Mouse (Mus musculus) hindbrain, postnatal 0 days (tissue): ENCODE measurements at regions not wholly inside any gene's neighbourhood (a gene's known extent, or its start where the extent isn't known, plus 50 kb on each side); places are given as distances from the start of the nearest gene placed in this dataset.

Experiments used
- ATAC-seq: fragments of 200-750 bp; cut with Nextera tagmentation; 2 replicates; pipeline ENCODE4 v1.8.0; 2017; ENCODE audit warnings: mild to moderate bottlenecking, moderate TSS enrichment, moderate library complexity
- DNase-seq: peaks from one replicate; pipeline ENCODE4 v3.0.0-alpha.2; 2015; ENCODE audit warnings: low spot score
- H3K27ac ChIP-seq: fragments of 300-500 bp; sonication (generic); 2 replicates; pipeline ENCODE4 v1.5.1; 2014; ENCODE audit warnings: mild to moderate bottlenecking
- H3K27me3 ChIP-seq: fragments of 300-500 bp; sonication (generic); 2 replicates; pipeline ENCODE4 v1.6.1; 2014; ENCODE audit warnings: low read length, mixed read lengths; ENCODE audit not compliant: insufficient read depth
- H3K36me3 ChIP-seq: fragments of 300-500 bp; sonication (generic); 2 replicates; pipeline ENCODE4 v1.6.1; 2014; ENCODE audit warnings: low read length, mixed read lengths; ENCODE audit not compliant: insufficient read depth
- H3K4me1 ChIP-seq: fragments of 300-500 bp; sonication (generic); 2 replicates; pipeline ENCODE4 v1.6.1; 2014; ENCODE audit warnings: antibody characterized with exemption, low read length, mixed read lengths; ENCODE audit not compliant: insufficient read depth
- H3K4me2 ChIP-seq: fragments of 300-500 bp; sonication (generic); 2 replicates; pipeline ENCODE4 v1.6.1; 2014; ENCODE audit warnings: low read depth, mild to moderate bottlenecking, low read length, moderate library complexity, mixed read lengths
- H3K4me3 ChIP-seq: fragments of 300-500 bp; sonication (generic); 2 replicates; pipeline ENCODE4 v1.5.1; 2014; ENCODE audit warnings: low read length
- H3K9ac ChIP-seq: fragments of 300-500 bp; sonication (generic); replicated peaks from 2 replicates; pipeline ENCODE4 v1.6.1; 2014; ENCODE audit warnings: mild to moderate bottlenecking, low read length, moderate library complexity, mixed read lengths
- H3K9me3 ChIP-seq: fragments of 300-500 bp; sonication (generic); 2 replicates; pipeline ENCODE4 v1.6.1; 2016; ENCODE audit warnings: low read length, mixed read lengths
- CTCF ChIP-seq: IDR thresholded peaks from 2 replicates; pipeline ENCODE4 v1.5.1; 2016; ENCODE audit warnings: antibody characterized with exemption, control low read depth, low read depth
- WGBS: fragments of 180-500 bp; shearing (Covaris S2); extraction: QIAGEN DNeasy Blood & Tissue Kit; methylation state at CpG from one replicate; pipeline ENCODE4 v1.1.7; 2014; 5-methylcytosine and 5-hydroxymethylcytosine counted together

GRCm38 (mm10) chr9:120834166-120834565, 94.8 kb upstream of the Ctnnb1 start:
- no peaks in the 10 kb centered on the region for H3K36me3 ChIP-seq
- H3K27me3 ChIP-seq: no peaks in the 10 kb centered on the region
- H3K4me2 ChIP-seq: no peak overlapping the region
- H3K9me3 ChIP-seq: no peaks in the 10 kb centered on the region
- DNase-seq: no peak
- no peak for ATAC-seq
- no peak for TF ChIP-seq CTCF
- 87% methylated on average over 9 of the region's 9 CpGs for WGBS
- H3K9ac ChIP-seq: no peak overlapping the region
- no peaks in the 10 kb centered on the region for H3K4me1 ChIP-seq
- no peak overlapping the region for H3K4me3 ChIP-seq
- H3K27ac ChIP-seq: no peak overlapping the region

GRCm38 (mm10) chr9:120835621-120836020, 93.4 kb upstream of the Ctnnb1 start:
- no peak for DNase-seq
- no peaks in the 10 kb centered on the region for H3K27me3 ChIP-seq
- no peaks in the 10 kb centered on the region for H3K36me3 ChIP-seq
- WGBS: 71% methylated on average over 4 of the region's 4 CpGs
- no peaks in the 10 kb centered on the region for H3K9me3 ChIP-seq
- no peak overlapping the region for H3K27ac ChIP-seq
- H3K4me1 ChIP-seq: no peaks in the 10 kb centered on the region
- no peak for TF ChIP-seq CTCF
- no peak overlapping the region for H3K4me2 ChIP-seq
- no peak overlapping the region for H3K4me3 ChIP-seq
- H3K9ac ChIP-seq: no peak overlapping the region
- ATAC-seq: no peak

DNA sequence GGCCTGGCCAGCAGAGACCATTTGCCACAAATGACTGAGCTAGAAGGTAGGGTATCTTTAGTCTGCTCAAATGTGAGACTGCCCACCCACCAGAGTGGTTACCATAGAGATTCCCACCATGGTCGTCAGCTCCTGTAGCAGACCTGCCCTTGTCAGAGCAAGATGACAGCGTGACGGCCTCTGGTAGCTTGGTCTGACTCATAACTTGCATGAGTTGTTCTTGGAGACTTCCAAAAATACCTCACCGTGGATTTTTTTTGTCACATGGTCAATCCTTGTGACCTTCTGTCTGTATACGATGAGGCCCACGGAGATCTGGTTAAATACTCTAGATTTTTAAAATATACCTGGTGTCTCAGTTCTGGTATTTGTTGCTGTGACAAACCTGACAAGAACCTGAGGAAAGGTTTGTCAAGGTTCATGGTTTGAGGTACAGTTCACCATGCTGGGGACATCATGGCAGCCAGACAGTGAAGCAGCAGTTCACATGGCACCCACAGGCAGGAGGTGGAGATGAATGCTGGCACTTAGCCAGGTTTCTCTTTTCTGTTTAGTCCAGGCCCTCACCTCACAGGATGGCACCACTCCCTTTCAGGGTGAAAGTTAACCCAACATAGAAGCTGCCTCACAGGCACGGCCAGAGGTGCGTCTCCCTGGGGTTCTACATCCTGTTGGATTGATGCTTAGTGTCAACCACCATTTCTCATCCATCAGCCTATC, 91.4 kb upstream of the Ctnnb1 start:
- no peaks in the 10 kb centered on the region for H3K9me3 ChIP-seq
- DNase-seq: no peak
- WGBS: 76% methylated on average over 8 of the region's 8 CpGs

DNA sequence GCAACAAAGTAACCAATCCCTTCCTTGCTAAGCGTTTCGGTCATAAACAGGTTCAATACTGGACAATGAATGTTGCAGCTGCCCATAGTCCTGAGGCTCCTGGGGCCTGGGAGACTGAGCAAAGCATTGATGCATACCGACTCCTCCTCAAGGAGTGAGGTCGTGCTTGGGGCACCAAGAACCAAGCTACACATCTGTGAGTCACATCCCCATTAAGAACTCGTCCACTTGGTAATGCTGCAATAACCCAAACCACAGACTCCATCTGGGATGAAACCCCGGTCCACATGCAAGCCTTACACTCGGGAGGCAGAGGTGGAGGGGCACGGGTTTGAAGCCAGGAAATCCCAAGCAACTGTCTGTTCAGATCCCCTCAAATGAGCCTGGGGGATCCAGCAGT, 85.3 kb upstream of the Ctnnb1 start:
- H3K4me3 ChIP-seq: no peak overlapping the region
- no peak for ATAC-seq
- no peaks in the 10 kb centered on the region for H3K27me3 ChIP-seq
- no peaks in the 10 kb centered on the region for H3K9me3 ChIP-seq
- no peak overlapping the region for H3K4me2 ChIP-seq
- no peaks in the 10 kb centered on the region for H3K4me1 ChIP-seq
- no peaks in the 10 kb centered on the region for H3K36me3 ChIP-seq
- 73% methylated on average over 8 of the region's 8 CpGs for WGBS
- no peak overlapping the region for H3K27ac ChIP-seq
- no peak for TF ChIP-seq CTCF
- no peak overlapping the region for H3K9ac ChIP-seq
- no peak for DNase-seq

More for the DNA sequence above, 91.4 kb upstream of the Ctnnb1 start:
- no peak overlapping the region for H3K27ac ChIP-seq
- ATAC-seq: no peak
- TF ChIP-seq CTCF: no peak
- no peak overlapping the region for H3K4me3 ChIP-seq
- H3K4me2 ChIP-seq: no peak overlapping the region
- no peaks in the 10 kb centered on the region for H3K36me3 ChIP-seq
- no peaks in the 10 kb centered on the region for H3K27me3 ChIP-seq
- H3K4me1 ChIP-seq: no peaks in the 10 kb centered on the region
- H3K9ac ChIP-seq: no peak overlapping the region

GRCm38 (mm10) chr9:120845538-120845937, 83.5 kb upstream of the Ctnnb1 start:
- Histone ChIP-seq H3K4me2 (no peak overlapping the region), H3K9ac (no peak overlapping the region), H3K27me3 (no peaks in the 10 kb centered on the region), H3K27ac (no peak overlapping the region), H3K9me3 (no peaks in the 10 kb centered on the region), H3K4me3 (no peak overlapping the region), H3K4me1 (no peaks in the 10 kb centered on the region), H3K36me3 (no peaks in the 10 kb centered on the region)
- WGBS: 73% methylated on average over 10 of the region's 10 CpGs
- no peak for DNase-seq
- no peak for TF ChIP-seq CTCF
- ATAC-seq: no peak

GRCm38 (mm10) chr9:120847649-120848048, 81.4 kb upstream of the Ctnnb1 start:
- no peak for TF ChIP-seq CTCF
- WGBS: 72% methylated on average over 5 of the region's 5 CpGs
- no peaks in the 10 kb centered on the region for H3K9me3 ChIP-seq
- no peak overlapping the region for H3K4me3 ChIP-seq
- no peaks in the 10 kb centered on the region for H3K4me1 ChIP-seq
- no peaks in the 10 kb centered on the region for H3K27me3 ChIP-seq
- no peak overlapping the region for H3K27ac ChIP-seq
- DNase-seq: no peak
- no peaks in the 10 kb centered on the region for H3K36me3 ChIP-seq
- ATAC-seq: no peak
- no peak overlapping the region for H3K4me2 ChIP-seq
- no peak overlapping the region for H3K9ac ChIP-seq

DNA sequence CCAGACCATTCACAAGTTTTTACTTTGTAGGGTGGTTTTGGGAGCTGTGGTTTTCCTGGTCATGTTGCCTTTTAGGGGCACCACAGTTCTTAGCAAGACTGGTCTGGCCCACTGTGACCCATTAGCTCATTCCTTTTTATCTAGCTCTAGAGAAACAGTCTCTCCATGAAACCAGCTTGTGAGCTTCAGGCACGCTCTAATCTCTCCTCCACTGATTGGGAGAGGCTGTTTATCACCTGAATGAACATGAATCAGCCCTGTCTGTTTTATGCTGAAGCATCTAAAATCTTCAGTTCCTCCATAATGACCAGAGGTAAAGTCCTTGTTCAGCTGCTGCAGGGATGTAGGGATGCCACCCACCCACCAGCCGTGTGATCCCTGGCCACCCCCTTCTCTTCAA, 80.1 kb upstream of the Ctnnb1 start:
- ATAC-seq (no peak), DNase-seq (no peak)
- WGBS: 77% methylated on average over 2 of the region's 2 CpGs
- Histone ChIP-seq H3K27ac (no peak overlapping the region), H3K4me1 (no peaks in the 10 kb centered on the region), H3K4me2 (no peak overlapping the region), H3K36me3 (no peaks in the 10 kb centered on the region), H3K9ac (no peak overlapping the region), H3K4me3 (no peak overlapping the region), H3K27me3 (no peaks in the 10 kb centered on the region), H3K9me3 (no peaks in the 10 kb centered on the region)
- TF ChIP-seq CTCF: no peak
